Mouse (Mus musculus) kidney, postnatal 25 days (tissue): Measurements from ENCODE around the gene Trim47.

Experiments used
- DNase-seq, 2 experiments: peaks; one replicate each; pipeline ENCODE4 v3.0.0; 2021; ENCODE audit warnings: mixed read lengths in 2 of 2

Gene Trim47

GRCm38 (mm10) chr11:116061641-116062415, 65.2 kb downstream of the Trim47 start:
- no peak for DNase-seq

GRCm38 (mm10) chr11:116060596-116060995, 66.4 kb downstream of the Trim47 start:
- no peak for DNase-seq

- DNase-seq, result no peak
Observed at GRCm38 (mm10) chr11:116059691-116060025, 67.4 kb downstream of the Trim47 start.

GRCm38 (mm10) chr11:116058868-116059690, 67.9 kb downstream of the Trim47 start:
- DNase-seq, result no peak

- no peak for DNase-seq
Observed at GRCm38 (mm10) chr11:116058022-116058614, 68.9 kb downstream of the Trim47 start.

GRCm38 (mm10) chr11:116057237-116057881, 69.7 kb downstream of the Trim47 start:
- DNase-seq, result no peak

GRCm38 (mm10) chr11:116055873-116056272, 71.1 kb downstream of the Trim47 start:
- no peak for DNase-seq
